Mouse (Mus musculus): ENCODE data around the gene Cntn2. TPM values are rescaled to one million over a fixed set of nuclear protein-coding genes. Genes with fewer than 3 reads are reported as not detected.
A peak's percentile ranks its signal among the peaks of the same experiment; 100 is the strongest.

Gene Cntn2
- polyA plus RNA-seq (2016; fragmentation: Nextera tagmentation; extraction: Ambion mirVana): 37.0 and 37.5 TPM in 2 replicates

GRCm38 (mm10) chr1:132542762-132543306, at the start of gene Cntn2:
TSS of gene Cntn2 (minus strand) at chr1:132543256.
- H3K9ac ChIP-seq: peak within 1 kb of the TSS; percentile 59
- H3K4me1 ChIP-seq: peaks cover 42% of the 10 kb centered on the region
- 1% methylated on average over 30 of the region's 30 CpGs for WGBS
- peak; percentile 85 for ATAC-seq (ENCODE audit: low FRiP score)
- no peaks in the 10 kb centered on the region for H3K9me3 ChIP-seq
- H3K36me3 ChIP-seq (replicated peaks): no peaks in the 10 kb centered on the region
- peaks cover 60% of the 10 kb centered on the region for H3K27me3 ChIP-seq
- H3K27ac ChIP-seq: peak within 1 kb of the TSS; percentile 57
- H3K4me2 ChIP-seq: peak within 1 kb of the TSS; percentile 71
- H3K4me3 ChIP-seq (replicated peaks): peak within 1 kb of the TSS; percentile 46

- H3K27ac ChIP-seq: no peak overlapping the region
- no peak overlapping the region for H3K4me2 ChIP-seq
- WGBS: 82% methylated on average over 5 of the region's 5 CpGs
- no peak for ATAC-seq (ENCODE audit: low FRiP score)
- no peak overlapping the region for H3K4me3 ChIP-seq (replicated peaks)
- no peak overlapping the region for H3K9ac ChIP-seq
- H3K27me3 ChIP-seq: no peaks in the 10 kb centered on the region
- no peaks in the 10 kb centered on the region for H3K36me3 ChIP-seq (replicated peaks)
- H3K4me1 ChIP-seq: peaks cover 25% of the 10 kb centered on the region
- H3K9me3 ChIP-seq: no peaks in the 10 kb centered on the region
Measured at GRCm38 (mm10) chr1:132592145-132592544, 49.1 kb upstream of the Cntn2 start.

- H3K27me3 ChIP-seq: no peaks in the 10 kb centered on the region
- no peak overlapping the region for H3K9ac ChIP-seq
- no peaks in the 10 kb centered on the region for H3K36me3 ChIP-seq (replicated peaks)
- 79% methylated on average over 11 of the region's 11 CpGs for WGBS
- H3K4me3 ChIP-seq (replicated peaks): no peak overlapping the region
- no peak overlapping the region for H3K4me2 ChIP-seq
- no peaks in the 10 kb centered on the region for H3K9me3 ChIP-seq
- H3K27ac ChIP-seq: no peak overlapping the region
- no peak for ATAC-seq (ENCODE audit: low FRiP score)
- peaks cover 32% of the 10 kb centered on the region for H3K4me1 ChIP-seq
Measured at GRCm38 (mm10) chr1:132591399-132591930, 48.4 kb upstream of the Cntn2 start.

- 54% methylated on average over 15 of the region's 15 CpGs for WGBS
- H3K4me1 ChIP-seq: peaks cover 64% of the 10 kb centered on the region
- no peak for ATAC-seq (ENCODE audit: low FRiP score)
- no peaks in the 10 kb centered on the region for H3K9me3 ChIP-seq
- H3K4me3 ChIP-seq (replicated peaks): no peak overlapping the region
- H3K27me3 ChIP-seq: no peaks in the 10 kb centered on the region
- H3K4me2 ChIP-seq: no peak overlapping the region
- no peak overlapping the region for H3K27ac ChIP-seq
- no peaks in the 10 kb centered on the region; the same call in 1 of the 2 replicates for H3K36me3 ChIP-seq (replicated peaks)
- no peak overlapping the region for H3K9ac ChIP-seq
Measured at GRCm38 (mm10) chr1:132586679-132587201, 43.7 kb upstream of the Cntn2 start.

GRCm38 (mm10) chr1:132585376-132585775, 42.3 kb upstream of the Cntn2 start:
- ATAC-seq (ENCODE audit: low FRiP score): no peak
- H3K9ac ChIP-seq: peak overlapping the region; percentile 25; the same call in 1 of the 2 replicates
- H3K9me3 ChIP-seq: no peaks in the 10 kb centered on the region
- H3K27me3 ChIP-seq: no peaks in the 10 kb centered on the region
- H3K27ac ChIP-seq: peak overlapping the region; percentile 78
- WGBS: 13% methylated on average over 4 of the region's 4 CpGs
- no peak overlapping the region for H3K4me2 ChIP-seq
- H3K4me3 ChIP-seq (replicated peaks): no peak overlapping the region
- no peaks in the 10 kb centered on the region; the same call in 1 of the 2 replicates for H3K36me3 ChIP-seq (replicated peaks)
- H3K4me1 ChIP-seq: peaks cover 78% of the 10 kb centered on the region

- ATAC-seq (ENCODE audit: low FRiP score): no peak
- Histone ChIP-seq H3K9ac (peak overlapping the region; percentile 38; the same call in 1 of the 2 replicates), H3K4me2 (peak overlapping the region; percentile 25; the same call in 1 of the 2 replicates), H3K4me1 (peaks cover 91% of the 10 kb centered on the region), H3K27me3 (no peaks in the 10 kb centered on the region), H3K27ac (peak overlapping the region; percentile 89), H3K36me3 (replicated peaks) (no peaks in the 10 kb centered on the region; the same call in 1 of the 2 replicates), H3K4me3 (replicated peaks) (no peak overlapping the region), H3K9me3 (no peaks in the 10 kb centered on the region)
- WGBS: 81% methylated on average over 18 of the region's 18 CpGs
Measured at GRCm38 (mm10) chr1:132582998-132583604, 40.0 kb upstream of the Cntn2 start.

GRCm38 (mm10) chr1:132581845-132582839, 39.1 kb upstream of the Cntn2 start:
- ATAC-seq (ENCODE audit: low FRiP score): peak; percentile 76
- Histone ChIP-seq H3K9ac (peak overlapping the region; percentile 38; the same call in 1 of the 2 replicates), H3K36me3 (replicated peaks) (no peaks in the 10 kb centered on the region; the same call in 1 of the 2 replicates), H3K27ac (peak overlapping the region; percentile 89), H3K4me2 (peak overlapping the region; percentile 25; the same call in 1 of the 2 replicates), H3K9me3 (no peaks in the 10 kb centered on the region), H3K4me3 (replicated peaks) (no peak overlapping the region), H3K4me1 (peaks cover 81% of the 10 kb centered on the region), H3K27me3 (no peaks in the 10 kb centered on the region)
- WGBS: 5% methylated on average over 14 of the region's 14 CpGs

- Histone ChIP-seq H3K27me3 (no peaks in the 10 kb centered on the region), H3K9me3 (no peaks in the 10 kb centered on the region), H3K9ac (no peak overlapping the region), H3K27ac (0 out of 2 replicates have a peak overlapping the region, but pooled peaks have one; percentile 36), H3K36me3 (replicated peaks) (no peaks in the 10 kb centered on the region; the same call in 1 of the 2 replicates), H3K4me3 (replicated peaks) (no peak overlapping the region), H3K4me2 (no peak overlapping the region), H3K4me1 (peaks cover 60% of the 10 kb centered on the region)
- ATAC-seq (ENCODE audit: low FRiP score): no peak
- 92% methylated on average over 7 of the region's 7 CpGs for WGBS
Measured at GRCm38 (mm10) chr1:132580063-132580462, 37.0 kb upstream of the Cntn2 start.

GRCm38 (mm10) chr1:132576845-132577244, 33.8 kb upstream of the Cntn2 start:
- no peak overlapping the region for H3K9ac ChIP-seq
- no peaks in the 10 kb centered on the region for H3K36me3 ChIP-seq (replicated peaks)
- no peak overlapping the region for H3K4me2 ChIP-seq
- H3K4me3 ChIP-seq (replicated peaks): no peak overlapping the region
- 93% methylated on average over 8 of the region's 8 CpGs for WGBS
- H3K9me3 ChIP-seq: no peaks in the 10 kb centered on the region
- H3K27ac ChIP-seq: no peak overlapping the region
- no peaks in the 10 kb centered on the region for H3K27me3 ChIP-seq
- H3K4me1 ChIP-seq: peaks cover 28% of the 10 kb centered on the region
- ATAC-seq (ENCODE audit: low FRiP score): no peak

GRCm38 (mm10) chr1:132572851-132573250, 29.8 kb upstream of the Cntn2 start:
- H3K4me2 ChIP-seq: no peak overlapping the region
- no peak overlapping the region for H3K27ac ChIP-seq
- no peak for ATAC-seq (ENCODE audit: low FRiP score)
- WGBS: 94% methylated on average over 7 of the region's 7 CpGs
- 0 out of 2 replicates have a peak, but pooled peaks cover 4% of the 10 kb centered on the region for H3K27me3 ChIP-seq
- no peaks in the 10 kb centered on the region for H3K36me3 ChIP-seq (replicated peaks)
- peaks cover 5% of the 10 kb centered on the region; the same call in 1 of the 2 replicates for H3K4me1 ChIP-seq
- H3K9me3 ChIP-seq: no peaks in the 10 kb centered on the region
- H3K4me3 ChIP-seq (replicated peaks): no peak overlapping the region
- no peak overlapping the region for H3K9ac ChIP-seq

- no peaks in the 10 kb centered on the region for H3K9me3 ChIP-seq
- H3K27ac ChIP-seq: no peak overlapping the region
- no peak for ATAC-seq (ENCODE audit: low FRiP score)
- no peak overlapping the region for H3K9ac ChIP-seq
- 93% methylated on average over 1 of the region's 1 CpGs for WGBS
- H3K4me3 ChIP-seq (replicated peaks): no peak overlapping the region
- peaks cover 5% of the 10 kb centered on the region; the same call in 1 of the 2 replicates for H3K4me1 ChIP-seq
- H3K27me3 ChIP-seq: 0 out of 2 replicates have a peak, but pooled peaks cover 4% of the 10 kb centered on the region
- H3K36me3 ChIP-seq (replicated peaks): no peaks in the 10 kb centered on the region
- no peak overlapping the region for H3K4me2 ChIP-seq
Measured at GRCm38 (mm10) chr1:132571613-132572012, 28.6 kb upstream of the Cntn2 start.
